Mouse (Mus musculus): ENCODE results near the gene Slc19a3.

DNA sequence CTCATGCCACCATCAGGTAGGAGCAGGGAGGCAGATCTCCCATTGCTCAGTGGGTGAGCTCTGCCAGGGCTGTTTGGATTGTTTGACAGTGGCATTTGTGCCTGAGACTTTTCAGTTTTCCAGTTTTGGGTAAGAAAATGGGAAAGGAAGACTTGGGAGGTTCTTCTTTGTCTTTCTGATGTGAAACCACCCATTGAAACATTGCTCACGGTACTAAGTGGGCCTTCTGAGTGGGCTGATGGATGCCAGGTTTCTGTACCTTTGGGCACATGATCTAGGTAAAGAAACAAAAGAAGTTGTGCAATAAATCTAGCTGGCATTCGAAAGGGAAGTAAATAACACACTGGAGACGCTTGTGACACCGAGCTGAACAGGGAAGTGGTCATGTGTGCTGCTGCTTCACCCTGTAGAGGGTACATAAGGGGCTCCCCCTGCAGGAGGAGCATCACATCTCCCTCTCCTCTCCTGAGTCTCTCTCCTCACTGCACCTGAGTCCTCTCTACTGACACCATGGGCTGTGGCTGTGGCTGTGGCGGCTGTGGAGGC, 6.7 kb upstream of the Slc19a3 start, which contains the start of gene Gm47969:
- TF ChIP-seq GATA1 (IDR thresholded peaks at IDR 0.05; ENCODE audit: low read depth, low read length) (no peak), POLR2A (IDR thresholded peaks at IDR 0.05; ENCODE audit: control insufficient read depth in 1 of 2, insufficient read depth in 1 of 2, low read depth in 1 of 2, low read length in 2 of 2, poor library complexity in 1 of 2) (no peak), CHD1 (IDR thresholded peaks at IDR 0.05; ENCODE audit: low read depth, low read length) (no peak), RCOR1 (IDR thresholded peaks at IDR 0.05; ENCODE audit: low read depth, low read length) (no peak), KAT2A (conservative IDR thresholded peaks at IDR 0.05; ENCODE audit: low read depth, low read length) (no peak), HCFC1 (IDR thresholded peaks at IDR 0.05; ENCODE audit: low read depth, low read length) (no peak), ZKSCAN1 (IDR thresholded peaks at IDR 0.05; ENCODE audit: low read depth, low read length) (no peak), MXI1 (IDR thresholded peaks at IDR 0.05; ENCODE audit: low read depth, low read length) (no peak), MAFK (IDR thresholded peaks at IDR 0.05; ENCODE audit: borderline replicate concordance, low read depth, low read length) (no peak), GABPA (IDR thresholded peaks at IDR 0.05; ENCODE audit: low read depth, low read length) (no peak), CTCF (IDR thresholded peaks at IDR 0.05 in 2 of 3, conservative IDR thresholded peaks at IDR 0.05 in 1 of 3; ENCODE audit: control insufficient read depth in 1 of 3, insufficient read depth in 1 of 3, low read depth in 2 of 3, low read length in 3 of 3, poor library complexity in 1 of 3, severe bottlenecking in 1 of 3) (no peak), TAL1 (IDR thresholded peaks at IDR 0.05; ENCODE audit: low read length) (no peak), ETS1 (IDR thresholded peaks at IDR 0.05; ENCODE audit: low read depth, low read length) (no peak)

Measured in MEL (cell line).